Mouse (Mus musculus) ES-Bruce4 (cell line): ENCODE results near the gene Atn1.
"Not testable (repeated sequence)": the region's sequence is repeated elsewhere in the genome, so short reads cannot be mapped to it uniquely, and the experiment has no call there.

Experiments used
- CTCF ChIP-seq: IDR thresholded peaks from one replicate; pipeline ENCODE4 v1.8.1; 2011; ENCODE audit warnings: low read depth, low read length
- POLR2A ChIP-seq: IDR thresholded peaks from one replicate; pipeline ENCODE4 v1.8.1; 2011; ENCODE audit warnings: low read length; ENCODE audit not compliant: insufficient read depth

DNA sequence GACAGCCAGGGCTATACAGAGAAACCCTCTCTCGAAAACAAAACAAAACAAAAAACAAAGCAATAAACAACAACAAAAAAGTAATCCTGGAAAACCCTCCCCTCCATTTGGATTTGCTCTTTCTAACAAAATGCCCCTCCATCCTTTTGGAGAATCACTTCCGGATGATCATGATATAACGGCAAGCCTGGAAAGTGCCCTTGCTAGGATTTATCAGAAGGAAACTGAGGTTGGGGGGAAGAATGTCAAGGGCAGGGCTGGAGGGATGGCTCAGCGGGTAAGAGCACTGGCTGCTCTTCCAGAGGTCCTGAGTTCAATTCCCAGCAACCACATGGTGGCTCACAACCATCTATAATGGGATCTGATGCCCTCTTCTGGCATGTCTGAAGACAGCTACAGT, 47.4 kb upstream of the Atn1 start:
- TF ChIP-seq POLR2A, CTCF: not testable (repeated sequence)
